Mouse (Mus musculus) megakaryocyte-erythroid progenitor cell, adult 5-6 weeks (primary cell): ENCODE measurements around the gene Stk31. TPM values are rescaled to one million over a fixed set of nuclear protein-coding genes. Genes with fewer than 3 reads are reported as not detected.
A peak's percentile ranks its signal among the peaks of the same experiment; 100 is the strongest.
"Not testable (repeated sequence)": the region's sequence is repeated elsewhere in the genome, so short reads cannot be mapped to it uniquely, and the experiment has no call there.

Experiments used
- ATAC-seq: replicated peaks from 2 replicates; pipeline ENCODE4 v1.8.0; 2016; ENCODE audit warnings: mild to moderate bottlenecking, inconsistent platforms; ENCODE audit not compliant: severe bottlenecking, poor library complexity, low FRiP score, low TSS enrichment
- total RNA-seq, 2 experiments: library from RNA; stranded (forward) in 1 of 2; stranded (reverse) in 1 of 2; fragments of 200-1000, 215-1000 nt in 1 of 2; fragments of >200 nt in 1 of 2; fragmentation: Nextera tagmentation in 1 of 2; gene quantifications; 2 replicates each; pipeline ENCODE4 v1.2.3; 2014 to 2017

The Stk31 gene
- not detected in 2 replicates for total RNA-seq (2014; fragmentation: Nextera tagmentation)
- not detected in 2 replicates for total RNA-seq (2017)

- no peak for ATAC-seq
Observed at GRCm38 (mm10) chr6:49395316-49395715, at the start of gene Stk31. TSS of gene Stk31 (plus strand) at chr6:49395604.

- ATAC-seq = no peak
Observed at GRCm38 (mm10) chr6:49349826-49350225, 45.6 kb upstream of the Stk31 start.

- no peak for ATAC-seq
Observed at GRCm38 (mm10) chr6:49354613-49355012, 40.8 kb upstream of the Stk31 start.

- no peak for ATAC-seq
Observed at GRCm38 (mm10) chr6:49355171-49355570, 40.2 kb upstream of the Stk31 start.

- peak; percentile 77; the same call in 1 of the 2 replicates for ATAC-seq
Observed at GRCm38 (mm10) chr6:49360420-49360819, 35.0 kb upstream of the Stk31 start.

- peak; percentile 98 for ATAC-seq
Observed at GRCm38 (mm10) chr6:49367159-49368054, 28.0 kb upstream of the Stk31 start, which contains the start of gene Fam221a. TSS of gene Fam221a (plus strand) at chr6:49367739.

GRCm38 (mm10) chr6:49368212-49368611, 27.2 kb upstream of the Stk31 start:
- ATAC-seq = no peak

GRCm38 (mm10) chr6:49372705-49373104, 22.7 kb upstream of the Stk31 start:
- ATAC-seq = peak; percentile 91

GRCm38 (mm10) chr6:49373943-49374342, 21.5 kb upstream of the Stk31 start:
- no peak for ATAC-seq

- ATAC-seq = no peak
Observed at GRCm38 (mm10) chr6:49378328-49378727, 17.1 kb upstream of the Stk31 start.

GRCm38 (mm10) chr6:49394276-49394675, 1.1 kb upstream of the Stk31 start:
- no peak for ATAC-seq

- 0 out of 2 replicates have a peak, but pooled peaks have one; percentile 74 for ATAC-seq
Observed at GRCm38 (mm10) chr6:49397466-49397865, 2.1 kb downstream of the Stk31 start.

- ATAC-seq = no peak
Observed at GRCm38 (mm10) chr6:49398365-49398764, 3.0 kb downstream of the Stk31 start.

GRCm38 (mm10) chr6:49410830-49411229, 15.4 kb downstream of the Stk31 start:
- no peak for ATAC-seq

GRCm38 (mm10) chr6:49412967-49413366, 17.6 kb downstream of the Stk31 start:
- ATAC-seq = not testable (repeated sequence)

GRCm38 (mm10) chr6:49415971-49416370, 20.6 kb downstream of the Stk31 start:
- ATAC-seq = no peak

GRCm38 (mm10) chr6:49437306-49437705, 41.9 kb downstream of the Stk31 start:
- no peak for ATAC-seq

- ATAC-seq = no peak
Observed at GRCm38 (mm10) chr6:49458112-49458511, 62.7 kb downstream of the Stk31 start.

- no peak for ATAC-seq
Observed at GRCm38 (mm10) chr6:49483205-49483604, 87.8 kb downstream of the Stk31 start.

- no peak for ATAC-seq
Observed at GRCm38 (mm10) chr6:49491526-49491925, 96.1 kb downstream of the Stk31 start.

GRCm38 (mm10) chr6:49519053-49519452, 123.6 kb downstream of the Stk31 start:
- ATAC-seq = peak; percentile 71; the same call in 1 of the 2 replicates
